Comparison of ENCODE assay signal across 8 mouse cellular contexts in the genomic region with DNA sequence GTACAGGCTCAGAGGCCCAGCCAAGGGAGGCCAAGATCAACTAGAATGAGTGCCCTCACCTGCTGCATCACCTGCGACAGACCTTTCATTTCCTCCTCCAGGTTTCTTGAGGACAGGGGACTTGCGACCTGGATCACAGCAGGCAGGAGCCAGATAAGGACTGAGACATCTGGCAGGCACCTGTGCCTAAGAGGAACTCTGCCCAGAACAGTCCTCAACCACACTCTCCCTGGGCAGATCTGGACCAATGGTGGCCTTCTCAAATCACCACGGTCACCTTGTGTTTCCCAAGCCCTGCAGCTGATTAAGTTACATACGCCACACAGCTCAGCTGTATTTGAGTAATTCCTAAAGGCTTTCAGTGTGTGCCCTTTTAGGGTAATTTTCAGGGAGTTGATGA. TPM values are rescaled to one million over a fixed set of nuclear protein-coding genes. Genes with fewer than 3 reads are reported as not detected.
A peak's percentile ranks its signal among the peaks of the same experiment; 100 is the strongest.
DNase-seq lines count a peak whose midpoint lies in the region; ATAC-seq and TF ChIP-seq lines count a peak whose summit lies in the region.

No protein-coding gene starts in this region.

- peak overlapping the region; percentile 44; the same call in 1 of the 2 replicates for H3K27ac ChIP-seq in limb, embryonic 13.5 days
- peak overlapping the region; percentile 88 for H3K27ac ChIP-seq in stomach, postnatal 0 days (replicated peaks)

- H3K4me3 ChIP-seq in E14TG2a.4 (replicated peaks; ENCODE audit: low read length): peak overlapping the region; percentile 95; the same call in 1 of the 2 replicates
- H3K4me3 ChIP-seq in limb, embryonic 13.5 days: peak overlapping the region; percentile 90
- peak overlapping the region; percentile 79; the same call in 1 of the 2 replicates for H3K4me3 ChIP-seq in stomach, postnatal 0 days (ENCODE audit: low read depth, low read length)

- DNase-seq in cerebellum, adult 9-11 months: peak; percentile 47
- no peak for DNase-seq in cerebellum, postnatal 10 days
- peak; percentile 60 to 72 for DNase-seq in gastrocnemius, adult 8-10 months (ENCODE audit: low spot score in 2 of 2)
- DNase-seq in stomach, postnatal 0 days (ENCODE audit: low spot score): peak; percentile 45
- no peak for DNase-seq in adrenal gland, postnatal 10 days
- DNase-seq in ovary, adult 18-20 months (ENCODE audit: low spot score): no peak

- H3K9me3 ChIP-seq in E14TG2a.4 (ENCODE audit: low read length): no peaks in the 10 kb centered on the region
- H3K9me3 ChIP-seq in limb, embryonic 13.5 days: no peaks in the 10 kb centered on the region
- no peaks in the 10 kb centered on the region for H3K9me3 ChIP-seq in stomach, postnatal 0 days (ENCODE audit: control insufficient read depth, low read length)

- peak overlapping the region; percentile 65; the same call in 1 of the 2 replicates for H3K9ac ChIP-seq in limb, embryonic 13.5 days
- H3K9ac ChIP-seq in stomach, postnatal 0 days (ENCODE audit: low read length): no peak overlapping the region

- ATAC-seq in limb, embryonic 13.5 days (ENCODE audit: low FRiP score, low read depth): no peak
- peak; percentile 5; the same call in 1 of the 2 replicates for ATAC-seq in stomach, postnatal 0 days (ENCODE audit: low FRiP score, low TSS enrichment)

- H3K4me1 ChIP-seq in E14TG2a.4 (replicated peaks; ENCODE audit: low read depth, low read length): peaks cover 31% of the 10 kb centered on the region
- H3K4me1 ChIP-seq in limb, embryonic 13.5 days: peaks cover 30% of the 10 kb centered on the region
- peaks cover 5% of the 10 kb centered on the region; the same call in 1 of the 2 replicates for H3K4me1 ChIP-seq in stomach, postnatal 0 days (replicated peaks; ENCODE audit: control insufficient read depth, insufficient read depth)

- no peak for TF ChIP-seq CTCF in E14TG2a.4 (conservative IDR thresholded peaks at IDR 0.05; ENCODE audit: low read length)
- no peak for TF ChIP-seq CTCF in stomach, postnatal 0 days (IDR thresholded peaks at IDR 0.05; ENCODE audit: low read depth)

- H3K36me3 ChIP-seq in E14TG2a.4 (ENCODE audit: insufficient read depth, low read length): peaks cover 21% of the 10 kb centered on the region
- peaks cover 14% of the 10 kb centered on the region for H3K36me3 ChIP-seq in limb, embryonic 13.5 days
- no peaks in the 10 kb centered on the region for H3K36me3 ChIP-seq in stomach, postnatal 0 days (ENCODE audit: control insufficient read depth, insufficient read depth, low read length)

- peak overlapping the region; percentile 81 for H3K4me2 ChIP-seq in limb, embryonic 13.5 days (replicated peaks)
- peak overlapping the region; percentile 86 for H3K4me2 ChIP-seq in stomach, postnatal 0 days (replicated peaks; ENCODE audit: low read depth)

- no peak for TF ChIP-seq EP300 in stomach, postnatal 0 days (optimal IDR thresholded peaks at IDR 0.05)

- 44% methylated on average over 4 of the region's 4 CpGs for WGBS in limb, embryonic 13.5 days
- WGBS in stomach, postnatal 0 days: 46% methylated on average over 4 of the region's 4 CpGs

- no peaks in the 10 kb centered on the region; the same call in 1 of the 2 replicates for H3K27me3 ChIP-seq in E14TG2a.4 (ENCODE audit: insufficient read depth, low read length)
- H3K27me3 ChIP-seq in limb, embryonic 13.5 days: no peaks in the 10 kb centered on the region
- H3K27me3 ChIP-seq in stomach, postnatal 0 days (ENCODE audit: control insufficient read depth, insufficient read depth, low read length): no peaks in the 10 kb centered on the region

RNA-seq across cellular contexts. Expression of a gene that starts 0.9 kb away (rescaled TPM):
- total RNA-seq in gastrocnemius, adult 8-10 months (2022): under 1 TPM in 3 of 4 experiments, not detected in 1; 0.27 to 0.46 (median 0.46) TPM
- 0.56 and 0.66 TPM in 2 replicates for polyA plus RNA-seq in limb, embryonic 13.5 days (2015; fragmentation: Nextera tagmentation; extraction: Ambion mirVana)
- polyA plus RNA-seq in stomach, postnatal 0 days (2015; fragmentation: Nextera tagmentation; extraction: Ambion mirVana): 0.25 and 0.42 TPM in 2 replicates
- total RNA-seq in adrenal gland, postnatal 10 days (2021): under 1 TPM; 0.39 to 0.48 TPM

RNA-seq across cellular contexts. Expression of a gene that starts 1.2 kb away (rescaled TPM):
- total RNA-seq in gastrocnemius, adult 8-10 months (2022): 10 to 100 TPM; 62.3 to 84.8 (median 69.4) TPM
- 69.6 and 80.0 TPM in 2 replicates for polyA plus RNA-seq in limb, embryonic 13.5 days (2015; fragmentation: Nextera tagmentation; extraction: Ambion mirVana)
- polyA plus RNA-seq in stomach, postnatal 0 days (2015; fragmentation: Nextera tagmentation; extraction: Ambion mirVana): 44.9 and 45.0 TPM in 2 replicates
- total RNA-seq in adrenal gland, postnatal 10 days (2021): 10 to 100 TPM; 25.2 to 28.6 TPM

RNA-seq across cellular contexts. Expression of a gene that starts 21.8 kb away (rescaled TPM):
- total RNA-seq in gastrocnemius, adult 8-10 months (2022): 1 to 10 TPM; 5.8 to 6.4 (median 6.0) TPM
- 252 and 254 TPM in 2 replicates for polyA plus RNA-seq in limb, embryonic 13.5 days (2015; fragmentation: Nextera tagmentation; extraction: Ambion mirVana)
- 84.0 and 87.3 TPM in 2 replicates for polyA plus RNA-seq in stomach, postnatal 0 days (2015; fragmentation: Nextera tagmentation; extraction: Ambion mirVana)
- total RNA-seq in adrenal gland, postnatal 10 days (2021): 10 to 100 TPM; 50.1 to 56.5 TPM

RNA-seq across cellular contexts. Expression of a gene that starts 27.3 kb away (rescaled TPM):
- 1 to 10 TPM in 3 of 4 experiments, under 1 TPM in 1; 0.88 to 1.8 (median 1.2) TPM for total RNA-seq in gastrocnemius, adult 8-10 months (2022)
- polyA plus RNA-seq in limb, embryonic 13.5 days (2015; fragmentation: Nextera tagmentation; extraction: Ambion mirVana): 196 and 197 TPM in 2 replicates
- polyA plus RNA-seq in stomach, postnatal 0 days (2015; fragmentation: Nextera tagmentation; extraction: Ambion mirVana): 33.8 and 44.0 TPM in 2 replicates
- total RNA-seq in adrenal gland, postnatal 10 days (2021): 10 to 100 TPM; 24.0 to 31.5 TPM

RNA-seq across cellular contexts. Expression of a gene that starts 27.6 kb away (rescaled TPM):
- total RNA-seq in gastrocnemius, adult 8-10 months (2022): 10 to 100 TPM in 2 of 4 experiments, 1 to 10 TPM in 2; 9.2 to 11.3 (median 10.1) TPM
- 45.2 and 46.0 TPM in 2 replicates for polyA plus RNA-seq in limb, embryonic 13.5 days (2015; fragmentation: Nextera tagmentation; extraction: Ambion mirVana)
- polyA plus RNA-seq in stomach, postnatal 0 days (2015; fragmentation: Nextera tagmentation; extraction: Ambion mirVana): 16.7 and 17.4 TPM in 2 replicates
- 10 to 100 TPM; 18.6 to 21.7 TPM for total RNA-seq in adrenal gland, postnatal 10 days (2021)

Comparison
In these comparisons a context has a peak if more than half of its experiments do, and no peak if none do; other contexts are left out.
1. DNase-seq: peak in cerebellum, adult 9-11 months (single experiment), gastrocnemius, adult 8-10 months (2 of 2) and stomach, postnatal 0 days (single experiment); none in cerebellum, postnatal 10 days (0 of 2), adrenal gland, postnatal 10 days (single experiment) and ovary, adult 18-20 months (single experiment).
2. RNA of a gene that starts 21.8 kb away (total RNA-seq): 50.1 to 56.5 TPM in adrenal gland, postnatal 10 days; 5.8 to 6.4 TPM in gastrocnemius, adult 8-10 months; every median in the first group is over 4 times any median in the second.
3. Peak in every context shown above with its lines, with median percentiles within 50 percentile points of each other: H3K4me3 ChIP-seq.